Mouse (Mus musculus) T-helper 17 cell (primary cell): Measurements from ENCODE around the gene Col27a1.

Experiments
- in situ Hi-C, 2 experiments: fragments of 300-600 bp; cut with MboI, MseI; formaldehyde crosslinking; loops; 1 replicate in 1 of 2; 2 replicates in 1 of 2; pipeline ENCODE4 v1.15.1; 2025; ENCODE audit warnings: high pct_unique_total_duplicates in 2 of 2

The Col27a1 gene

DNA sequence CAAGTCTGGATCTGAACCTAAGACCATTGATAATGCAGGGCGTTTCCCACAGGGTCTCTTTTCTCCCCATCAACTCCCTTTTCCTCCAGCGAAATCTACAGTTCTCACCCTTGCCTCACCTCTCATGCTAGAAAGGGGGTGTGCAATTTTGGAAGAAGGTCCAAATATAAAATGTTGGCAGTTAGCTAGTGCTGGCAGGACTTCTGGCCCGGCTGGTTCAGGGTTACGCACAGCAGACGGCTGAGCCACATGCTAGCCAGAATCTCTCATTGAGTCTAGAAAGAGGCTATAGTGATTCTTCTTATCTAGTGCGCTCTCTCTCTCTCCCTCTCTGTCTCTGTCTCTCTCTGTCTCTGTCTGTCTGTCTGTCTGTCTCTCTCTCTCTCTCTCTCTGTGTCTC lies 45.3 kb downstream of the Col27a1 start:
- in situ Hi-C loops, result no loop called here

DNA sequence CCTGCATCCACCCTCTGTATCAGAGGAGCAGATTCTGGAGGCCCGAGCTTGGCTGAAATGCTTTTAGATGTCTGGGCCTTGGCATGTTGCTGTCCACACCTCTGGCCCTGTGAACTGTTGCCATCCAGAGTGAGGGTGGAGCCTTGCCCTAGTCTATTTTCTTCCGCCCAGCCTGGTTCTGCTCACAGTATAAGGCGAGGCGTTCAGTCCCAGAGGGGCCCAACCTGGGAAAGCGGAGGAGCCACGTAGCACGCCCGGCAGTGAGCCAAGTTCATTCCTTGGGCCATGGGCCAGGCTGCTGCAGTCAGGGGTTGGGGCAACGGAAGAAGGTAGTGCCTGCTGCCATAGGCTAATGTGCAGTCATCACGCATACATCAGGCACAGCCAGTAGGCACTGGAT lies 46.7 kb downstream of the Col27a1 start:
- in situ Hi-C loops, result no loop called here

DNA sequence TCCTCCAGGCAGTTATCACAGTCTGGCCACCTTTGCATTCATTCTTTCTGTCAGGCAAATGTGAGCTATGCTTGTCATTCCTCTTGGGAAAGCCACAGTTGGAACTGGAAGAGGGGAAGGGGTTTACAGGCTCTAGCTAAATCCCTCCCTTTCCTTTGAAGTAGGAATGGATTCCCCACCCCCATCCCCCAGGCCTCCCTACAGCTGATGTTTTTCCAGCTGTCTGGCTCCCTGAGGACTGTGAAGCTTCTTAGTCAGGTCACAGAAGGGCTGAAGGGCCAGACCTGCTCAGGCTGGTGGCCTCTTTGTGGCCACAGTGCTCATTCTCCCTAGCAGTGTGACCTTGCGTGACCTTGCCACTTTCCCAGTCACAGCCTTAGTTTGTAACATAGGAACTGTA lies 49.1 kb downstream of the Col27a1 start:
- in situ Hi-C loops, result no loop called here

DNA sequence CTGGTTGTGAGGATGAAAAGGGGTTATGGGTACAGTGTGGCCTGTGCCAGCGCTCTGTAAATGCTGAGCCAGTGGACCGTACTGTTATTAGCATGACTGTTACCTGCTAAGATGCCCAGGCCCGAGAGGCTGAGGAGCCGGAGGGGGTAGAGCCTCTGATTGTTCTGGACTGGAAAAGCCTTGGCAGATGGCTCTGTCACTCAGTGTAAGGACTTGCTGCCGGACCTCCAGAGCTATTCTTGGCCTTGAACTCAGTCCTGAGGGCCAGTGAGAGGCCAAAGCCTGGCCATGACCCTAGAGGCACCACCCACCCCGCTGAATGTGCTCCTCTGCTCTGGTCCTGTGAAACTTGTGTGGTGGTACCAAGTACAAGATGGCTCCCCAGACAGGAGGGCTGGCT lies 52.5 kb downstream of the Col27a1 start:
- in situ Hi-C loops, result no loop called here

DNA sequence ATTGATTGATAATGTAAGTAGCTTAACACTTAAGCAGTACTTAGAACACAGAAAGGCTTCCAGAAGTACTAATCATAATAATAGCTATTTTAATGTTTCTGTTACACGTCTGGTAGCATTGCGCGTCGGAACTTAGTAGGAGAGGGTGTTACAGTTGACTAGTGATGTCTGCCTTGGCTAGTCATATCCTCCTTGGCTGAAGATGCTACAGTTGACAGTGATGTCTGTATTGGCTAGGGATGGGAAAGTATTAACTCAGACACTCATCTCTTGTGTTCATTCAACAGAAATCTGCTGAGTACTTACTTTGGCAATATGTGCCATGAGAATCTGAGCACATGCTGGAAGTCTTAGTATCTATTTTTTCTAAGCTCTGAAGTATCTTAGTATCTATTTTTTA lies 53.3 kb downstream of the Col27a1 start:
- in situ Hi-C loops, result no loop called here

DNA sequence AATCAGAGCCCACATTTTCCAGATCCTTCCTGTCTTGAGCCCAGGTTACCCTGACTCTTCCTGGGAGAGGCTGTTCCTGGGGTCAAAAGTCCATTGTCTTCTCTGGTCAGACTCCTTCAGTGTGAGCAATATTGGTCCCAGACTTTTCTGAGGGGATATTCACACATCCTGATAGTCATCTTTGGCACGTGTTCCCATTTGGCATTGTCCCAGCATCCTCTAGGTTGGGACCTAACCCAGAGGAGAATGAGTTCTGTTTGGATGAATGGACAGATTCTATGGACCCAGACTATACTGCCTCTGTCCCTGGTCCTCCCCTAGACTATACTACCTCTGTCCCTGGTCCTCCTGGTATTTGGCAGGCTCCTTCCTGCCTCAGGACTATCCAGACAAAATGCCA lies 53.8 kb downstream of the Col27a1 start:
- in situ Hi-C loops, result no loop called here

DNA sequence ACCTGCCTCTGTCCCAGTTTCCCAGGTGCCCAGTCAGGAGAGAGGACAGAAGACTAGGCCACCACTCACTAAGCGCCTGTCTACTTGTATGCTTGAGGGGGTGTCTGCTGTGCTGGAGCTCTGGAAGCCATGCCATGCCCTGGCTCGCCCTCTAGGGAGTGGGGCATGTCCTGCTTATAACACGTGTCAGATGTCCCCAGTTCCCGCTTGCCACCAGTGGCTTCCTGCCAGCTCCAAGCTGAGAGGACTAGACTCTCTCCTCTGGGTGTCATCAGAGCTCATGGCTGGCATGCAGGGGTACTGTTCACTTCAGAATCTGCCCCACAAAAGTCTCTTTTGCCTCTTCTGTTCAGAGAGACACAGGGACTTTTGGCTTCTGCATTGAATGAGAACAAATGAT lies 55.0 kb downstream of the Col27a1 start:
- in situ Hi-C loops, result no loop called here

DNA sequence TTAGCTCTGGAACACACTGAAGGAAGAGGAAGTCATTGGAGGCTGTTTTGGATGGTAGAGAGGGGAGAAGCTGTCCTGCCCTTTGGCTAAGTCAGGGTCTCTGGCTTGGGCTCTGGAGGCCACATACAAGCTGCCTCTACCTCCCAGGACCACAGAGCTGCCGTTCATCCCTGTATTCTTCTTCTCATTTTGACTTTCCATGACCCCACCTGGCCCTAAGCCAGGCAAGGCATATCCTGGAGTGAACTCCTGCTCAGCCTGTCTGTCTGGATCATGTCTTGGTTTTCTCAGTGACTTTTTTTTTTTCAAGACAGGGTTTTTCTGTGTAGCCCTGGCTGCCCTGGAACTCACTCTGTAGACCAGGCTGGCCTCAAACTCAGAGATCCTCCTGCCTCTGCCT lies 60.7 kb downstream of the Col27a1 start:
- in situ Hi-C loops, result no loop called here

DNA sequence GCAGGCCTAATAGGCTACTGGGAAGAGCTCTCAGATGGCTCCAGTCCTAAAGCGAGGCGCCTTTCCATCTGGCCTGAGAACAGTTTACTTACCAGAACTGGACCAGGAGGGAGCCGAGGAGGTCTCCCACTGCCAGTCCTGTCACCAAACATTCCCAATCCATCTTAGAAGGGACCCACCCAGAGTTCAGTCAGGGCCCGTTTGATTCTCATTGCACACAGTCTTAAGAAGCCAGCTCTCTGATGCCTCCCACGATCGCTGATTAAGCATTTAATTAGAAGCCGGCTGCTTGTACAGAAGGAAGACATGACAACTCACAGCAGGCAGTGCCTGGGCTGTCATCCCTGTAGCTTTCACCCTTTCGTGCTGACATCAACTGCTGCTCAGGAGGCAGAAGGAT lies 61.4 kb downstream of the Col27a1 start:
- in situ Hi-C loops, result no loop called here

DNA sequence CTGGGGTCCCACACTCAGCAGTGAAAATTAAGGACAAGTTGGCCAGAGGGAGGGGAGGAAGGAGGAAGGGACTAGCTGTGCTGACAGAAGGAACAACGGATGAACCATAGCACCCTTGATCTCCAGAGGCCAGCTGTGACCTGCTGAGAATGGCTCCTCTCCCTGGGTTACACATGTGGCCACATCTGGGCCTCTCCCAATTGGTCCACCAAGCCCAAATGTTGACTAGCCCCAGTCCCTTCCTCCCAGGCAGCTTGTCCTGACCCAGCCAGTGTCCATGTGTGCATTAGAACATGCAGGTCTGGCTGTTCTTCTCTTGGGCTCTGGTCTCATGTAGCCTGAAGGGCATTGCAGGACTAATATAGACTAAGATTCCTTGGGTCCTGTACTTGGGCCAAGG lies 62.8 kb downstream of the Col27a1 start:
- in situ Hi-C loops, result no loop called here

DNA sequence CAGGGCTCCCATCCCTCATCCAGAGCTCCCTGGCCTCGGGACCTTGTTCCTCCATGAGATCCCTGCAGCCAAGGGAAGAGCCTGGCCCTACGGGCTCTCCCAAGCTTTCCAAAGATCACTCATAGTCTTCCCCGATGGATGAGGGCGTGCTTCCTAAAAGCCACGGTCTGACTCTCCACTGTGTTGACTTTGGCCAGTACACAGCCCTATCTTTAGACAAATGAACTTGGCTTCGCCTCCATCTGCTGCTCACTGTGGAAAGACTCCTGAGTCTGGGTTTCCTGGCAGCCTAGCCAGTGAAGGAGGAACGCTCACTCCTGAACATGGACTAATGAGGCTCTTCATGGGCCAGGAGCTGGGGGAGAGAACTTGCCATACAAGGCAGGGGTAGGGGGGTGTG lies 65.0 kb downstream of the Col27a1 start:
- in situ Hi-C loops, result no loop called here

DNA sequence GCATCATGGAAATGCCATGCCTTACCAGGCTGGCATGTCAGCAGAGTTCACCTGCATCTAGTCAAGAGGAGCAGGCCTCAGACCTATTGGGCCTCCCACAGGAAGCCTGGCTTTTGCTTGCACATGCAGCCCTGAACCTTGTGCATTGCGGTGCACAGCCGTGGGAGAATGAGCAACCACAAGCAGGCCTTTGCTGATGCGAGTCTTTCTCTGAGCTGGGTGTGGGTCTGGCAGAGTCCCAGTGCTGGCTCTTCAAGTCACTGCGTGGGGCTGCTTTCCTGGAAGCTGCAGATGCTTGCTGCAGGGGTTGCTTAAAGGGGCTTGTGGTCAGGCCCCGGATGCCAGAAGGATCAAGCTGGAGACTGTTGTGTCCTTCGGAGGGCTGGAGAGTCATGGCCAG lies 67.9 kb downstream of the Col27a1 start:
- in situ Hi-C loops, result no loop called here

DNA sequence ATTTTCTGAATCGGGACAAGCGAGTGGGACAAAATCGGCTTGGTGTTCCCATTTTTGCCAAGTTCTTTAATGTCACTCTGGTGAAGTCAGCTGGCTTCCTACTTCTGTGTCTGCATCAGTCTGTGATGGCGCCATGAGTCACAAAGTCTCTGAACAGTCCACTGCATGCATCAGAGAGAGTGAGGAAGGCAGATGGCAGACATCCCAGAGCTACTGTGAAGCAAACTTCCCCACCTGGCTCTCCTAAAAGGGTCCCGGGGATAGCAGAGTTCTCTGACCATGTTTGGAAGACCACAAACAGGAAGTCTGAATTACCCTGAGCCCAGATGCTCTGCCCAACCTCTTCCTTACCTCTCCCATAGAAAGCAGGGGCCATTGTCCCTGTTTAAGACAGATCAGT lies 69.5 kb downstream of the Col27a1 start:
- in situ Hi-C loops, result no loop called here

DNA sequence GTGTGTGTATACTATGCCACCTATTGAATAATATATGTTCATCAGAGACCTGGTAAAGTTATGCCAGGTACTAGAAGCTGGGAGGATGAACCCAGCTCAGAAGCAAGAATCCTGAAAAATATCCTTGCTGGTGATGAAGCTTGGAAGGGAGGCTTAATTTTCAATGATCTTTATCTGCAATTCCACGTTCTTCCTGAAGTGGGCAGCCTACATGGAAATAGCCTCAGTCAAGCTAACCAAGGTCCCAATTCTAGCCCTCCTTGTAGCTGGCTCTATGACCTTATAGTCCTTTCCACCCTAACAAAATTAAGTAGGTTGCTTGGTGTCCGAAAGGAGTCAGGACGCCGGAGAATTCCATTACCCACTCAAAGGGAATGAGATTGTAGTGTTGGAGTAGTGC lies 72.2 kb downstream of the Col27a1 start:
- in situ Hi-C loops, result no loop called here

DNA sequence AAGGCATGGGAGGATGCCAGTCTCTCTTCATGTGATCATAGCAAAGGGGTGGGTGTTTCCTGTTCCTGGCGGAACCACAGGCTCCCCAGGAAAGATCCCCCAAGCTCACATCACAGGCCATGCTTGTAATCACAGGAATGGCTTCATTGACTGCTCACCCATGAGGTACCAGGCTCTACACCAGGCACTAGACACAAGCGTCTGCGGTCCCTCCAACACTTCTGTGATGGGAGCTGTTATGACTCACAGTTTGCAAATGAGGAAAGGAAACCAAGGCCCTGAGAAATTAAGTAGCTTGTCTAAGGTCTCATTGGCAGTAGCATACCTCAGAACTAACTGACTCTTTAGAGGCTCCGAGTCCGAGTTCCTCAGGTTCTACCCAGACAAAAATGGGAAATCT lies 74.7 kb downstream of the Col27a1 start:
- in situ Hi-C loops, result no loop called here

DNA sequence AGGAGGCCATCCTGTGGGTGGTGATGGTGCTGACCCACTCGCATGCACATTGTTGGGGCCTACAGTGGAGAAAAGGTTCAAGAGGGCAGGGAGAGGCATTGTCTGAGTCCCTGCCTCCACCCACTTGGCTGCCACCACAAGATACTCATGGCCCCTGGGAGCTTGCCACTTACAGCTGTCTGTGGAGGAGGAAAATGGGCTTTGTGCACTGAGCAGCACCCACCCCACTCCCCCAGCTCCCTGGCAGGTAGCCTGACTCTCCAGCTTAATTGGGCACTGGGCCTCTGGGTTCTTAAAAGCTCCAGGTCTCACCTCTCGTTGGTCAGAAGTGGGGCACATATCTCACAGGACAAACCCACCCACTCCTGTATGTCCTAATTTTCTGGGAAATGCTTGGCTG lies 76.3 kb downstream of the Col27a1 start:
- in situ Hi-C loops, result no loop called here

DNA sequence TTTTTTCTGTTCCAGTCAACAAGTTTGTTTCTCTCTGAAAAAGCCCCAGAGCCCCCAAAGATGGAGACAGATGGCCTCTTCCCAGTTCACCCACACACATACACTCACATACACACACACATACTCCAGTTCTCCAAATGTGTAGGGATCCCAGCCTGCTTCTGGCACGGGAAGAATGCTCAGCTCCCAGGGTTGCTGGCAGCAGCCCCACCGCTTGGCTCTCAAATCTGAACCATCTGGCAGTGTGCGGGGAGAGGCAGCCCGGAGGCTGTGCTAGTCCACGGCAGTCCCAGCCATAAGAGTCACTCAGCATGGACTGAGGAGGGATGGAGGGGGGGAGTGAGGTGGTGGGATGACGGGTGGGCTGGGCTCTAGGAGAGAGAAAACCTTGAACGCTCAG lies 77.3 kb downstream of the Col27a1 start:
- in situ Hi-C loops, result no loop called here

DNA sequence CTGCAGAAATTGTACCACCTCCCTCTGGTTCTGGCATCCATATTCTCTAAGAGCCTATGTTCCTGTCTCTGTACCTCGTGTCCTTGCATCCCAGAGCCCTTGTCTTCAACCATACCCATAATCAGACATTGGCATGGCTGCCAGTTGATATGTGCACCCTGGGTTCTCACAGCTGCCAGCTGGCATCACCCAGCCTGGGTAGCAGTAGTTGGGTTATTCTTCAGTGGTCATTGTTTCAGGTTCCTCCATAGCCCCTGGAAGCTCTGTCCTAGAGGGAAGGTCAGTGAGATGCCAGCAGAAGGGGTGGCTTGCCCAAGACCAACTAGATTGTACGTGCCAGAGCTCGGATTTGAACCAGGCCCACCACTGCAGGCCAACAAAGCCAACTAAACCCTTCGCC lies 77.9 kb downstream of the Col27a1 start:
- in situ Hi-C loops, result no loop called here

DNA sequence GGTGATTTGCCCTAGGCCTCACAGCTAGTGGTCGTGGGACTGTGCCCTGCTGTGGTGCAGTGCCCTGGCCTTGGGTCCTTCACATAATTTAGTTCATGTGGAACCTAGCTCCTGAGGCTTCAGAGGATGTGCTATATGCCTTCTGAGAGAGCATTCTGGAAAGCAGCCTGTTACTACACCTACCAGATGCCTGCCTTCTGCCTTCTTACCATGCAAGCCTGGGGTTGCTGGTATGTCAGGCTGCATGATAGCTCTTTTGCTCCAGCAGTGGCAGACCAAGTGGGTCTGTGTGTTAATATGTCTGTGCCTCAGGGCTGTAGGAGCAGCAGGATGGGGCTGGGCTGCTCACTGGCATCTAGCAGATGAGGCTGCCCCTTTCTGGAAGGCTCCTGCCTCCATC lies 81.8 kb downstream of the Col27a1 start:
- in situ Hi-C loops, result no loop called here

DNA sequence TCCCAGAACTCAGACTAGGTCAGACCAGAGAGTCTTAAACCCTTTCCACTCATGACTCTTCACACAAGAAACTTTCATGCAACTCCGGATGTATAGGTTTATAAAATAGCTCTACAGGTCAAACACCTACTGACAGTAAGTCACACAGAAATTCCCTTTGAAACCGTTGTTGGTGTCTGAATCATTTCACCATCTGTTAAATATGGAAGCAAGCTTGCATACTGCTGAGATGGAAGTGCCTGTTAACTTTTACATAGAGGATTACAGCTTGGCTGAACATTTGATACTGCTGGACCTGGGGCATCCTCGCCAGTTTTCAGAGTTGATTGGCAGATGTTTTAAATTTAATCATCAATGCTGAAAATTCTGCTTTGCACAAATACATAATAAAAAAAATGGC lies 82.5 kb downstream of the Col27a1 start:
- in situ Hi-C loops, result no loop called here

DNA sequence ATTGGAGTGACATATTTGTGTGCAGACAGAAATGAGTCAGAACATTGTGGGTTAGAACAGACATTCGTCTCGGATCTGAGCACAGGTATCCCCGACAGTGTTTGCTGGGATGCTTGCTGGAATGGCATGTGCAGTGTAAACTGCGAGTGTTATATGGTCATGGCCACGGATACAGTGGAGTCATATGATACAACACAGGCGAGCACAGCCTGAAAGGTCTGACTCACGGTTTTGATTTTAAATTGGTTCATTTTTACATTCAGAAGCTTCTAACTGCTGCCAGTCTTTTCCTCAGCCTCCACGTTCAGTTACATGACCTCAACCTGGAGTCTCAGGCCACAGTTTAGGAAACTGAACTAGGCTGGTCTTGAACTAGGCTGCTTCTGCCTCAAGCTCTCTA lies 83.1 kb downstream of the Col27a1 start:
- in situ Hi-C loops, result no loop called here

DNA sequence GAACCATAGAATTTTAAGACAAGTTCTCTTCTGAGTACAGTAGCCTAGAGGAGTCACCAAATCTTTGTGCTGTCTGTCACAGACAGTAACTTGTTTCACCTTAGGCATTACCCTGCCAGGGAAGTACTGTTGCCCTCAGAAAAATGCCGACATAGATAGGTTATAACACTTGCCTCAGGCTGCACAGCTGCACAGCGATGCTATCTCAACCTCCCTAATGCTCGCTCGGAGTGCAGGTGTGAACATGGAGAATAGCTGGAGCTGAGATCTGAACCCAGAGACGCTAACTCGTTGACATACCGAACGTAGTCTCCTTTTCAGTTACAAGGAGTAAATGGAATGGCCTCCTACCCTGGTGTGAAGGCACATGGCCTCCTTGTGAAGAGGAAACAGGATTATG lies 84.4 kb downstream of the Col27a1 start:
- in situ Hi-C loops, result no loop called here

DNA sequence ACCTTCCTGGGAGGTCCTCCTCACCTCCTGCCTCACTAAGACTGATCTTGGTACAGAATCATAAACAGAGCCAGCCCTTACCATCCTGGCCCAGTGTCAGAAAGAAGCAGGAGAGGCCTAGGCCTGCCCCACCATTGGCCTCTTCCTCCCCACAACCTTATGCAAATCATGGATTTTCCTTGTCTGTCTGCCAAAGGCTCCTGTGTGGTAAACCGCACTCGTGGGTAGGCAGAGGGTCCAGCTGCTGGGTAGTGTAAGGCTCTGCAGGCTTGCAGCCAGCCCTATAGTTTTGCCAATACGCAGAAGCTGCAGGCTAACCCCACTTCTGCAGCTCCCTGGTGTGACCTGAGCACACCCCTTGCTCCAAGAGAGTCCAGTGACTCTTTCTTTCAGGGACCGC lies 88.8 kb downstream of the Col27a1 start:
- in situ Hi-C loops, result no loop called here

DNA sequence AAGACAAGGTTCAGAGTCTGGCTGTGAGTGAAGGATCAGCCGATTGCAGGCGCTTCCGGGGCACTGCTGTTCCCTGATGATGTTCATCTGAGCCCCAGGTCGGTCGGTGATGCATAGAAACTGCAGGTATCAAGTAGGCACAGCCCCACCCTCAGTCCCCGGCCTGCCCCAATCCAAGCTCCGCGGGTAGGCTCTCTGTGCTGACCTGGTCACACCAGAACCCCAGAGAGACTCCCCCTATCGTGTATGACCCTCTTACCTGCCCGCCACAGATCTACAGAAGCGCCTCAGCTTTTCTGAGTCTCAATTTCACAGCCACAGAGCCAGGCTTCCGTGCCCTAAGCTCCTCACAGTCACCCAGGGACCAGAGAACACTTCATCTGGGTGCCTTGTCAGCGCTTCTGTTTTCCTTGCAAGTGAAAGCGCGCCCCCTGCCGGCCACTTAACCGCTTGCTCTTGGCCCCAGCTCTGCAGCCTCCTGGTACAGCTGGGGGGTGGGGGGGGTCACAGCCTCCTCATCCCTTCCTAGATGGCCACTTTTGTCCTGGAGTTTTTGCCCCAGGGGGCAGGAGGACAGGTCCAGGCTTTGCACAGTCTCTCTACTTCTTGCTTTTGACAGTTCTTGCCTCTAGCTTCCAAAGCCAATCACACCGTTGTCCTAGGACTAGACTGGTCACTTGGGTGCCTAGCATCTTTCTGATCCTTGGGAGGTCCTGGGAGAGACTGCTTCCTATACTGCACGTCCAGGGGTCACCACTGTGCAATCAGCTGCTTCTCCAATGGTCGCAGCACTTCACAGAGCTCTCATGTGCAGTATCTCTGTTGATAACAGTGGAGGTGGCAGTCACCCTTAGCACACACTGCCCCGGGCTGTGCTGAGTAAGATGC lies 93.6 kb downstream of the Col27a1 start:
- in situ Hi-C loops, result loop anchor here (5.0 kb wide), 2 partner anchors 90 to 140 kb away; no protein-coding TSS in a partner anchor
